Mouse (Mus musculus) neural tube, embryonic 15.5 days (tissue): Measurements from ENCODE around the gene Lrrc10b. TPM values are rescaled to one million over a fixed set of nuclear protein-coding genes. Genes with fewer than 3 reads are reported as not detected.

Experiments
- ATAC-seq: fragments of 200-750 bp; cut with Nextera tagmentation; 2 replicates; pipeline ENCODE4 v1.8.0; 2017; ENCODE audit warnings: mild to moderate bottlenecking, moderate TSS enrichment, moderate library complexity; ENCODE audit not compliant: low FRiP score
- H3K27ac ChIP-seq: fragments of 300-500 bp; sonication (generic); replicated peaks from 2 replicates; pipeline ENCODE4 v1.5.1; 2015; ENCODE audit warnings: mild to moderate bottlenecking, inconsistent platforms
- H3K27me3 ChIP-seq: fragments of 300-500 bp; sonication (generic); replicated peaks from 2 replicates; pipeline ENCODE4 v1.6.1; 2015; ENCODE audit warnings: inconsistent platforms
- H3K36me3 ChIP-seq: fragments of 300-500 bp; sonication (generic); 2 replicates; pipeline ENCODE4 v1.6.1; 2015; ENCODE audit warnings: inconsistent platforms
- H3K4me1 ChIP-seq: fragments of 300-500 bp; sonication (generic); 2 replicates; pipeline ENCODE4 v1.6.1; 2015; ENCODE audit warnings: inconsistent platforms
- H3K4me2 ChIP-seq: fragments of 300-500 bp; sonication (generic); 2 replicates; pipeline ENCODE4 v1.6.1; 2015; ENCODE audit warnings: inconsistent platforms, mild to moderate bottlenecking, moderate library complexity
- H3K4me3 ChIP-seq: fragments of 300-500 bp; sonication (generic); replicated peaks from 2 replicates; pipeline ENCODE4 v1.5.1; 2015; ENCODE audit warnings: mild to moderate bottlenecking, inconsistent platforms
- H3K9ac ChIP-seq: fragments of 300-500 bp; sonication (generic); replicated peaks from 2 replicates; pipeline ENCODE4 v1.6.1; 2015; ENCODE audit warnings: mild to moderate bottlenecking, inconsistent platforms
- H3K9me3 ChIP-seq: fragments of 300-500 bp; sonication (generic); replicated peaks from 2 replicates; pipeline ENCODE4 v1.6.1; 2016; ENCODE audit warnings: inconsistent platforms
- WGBS: fragments of 180-500 bp; shearing (Covaris S2); methylation state at CpG from one replicate; pipeline ENCODE4 v1.1.7; 2015; ENCODE audit warnings: mixed read lengths; 5-methylcytosine and 5-hydroxymethylcytosine counted together
- polyA plus RNA-seq: library from polyadenylated mRNA; unstranded; fragments of >200 nt; fragmentation: Nextera tagmentation; extraction: Ambion mirVana; gene quantifications from 2 replicates; pipeline ENCODE4 v1.2.1, GENCODE M21; 2015

Lrrc10b gene
- polyA plus RNA-seq, 1 experiment from 2014 or later: 1.1 TPM

DNA sequence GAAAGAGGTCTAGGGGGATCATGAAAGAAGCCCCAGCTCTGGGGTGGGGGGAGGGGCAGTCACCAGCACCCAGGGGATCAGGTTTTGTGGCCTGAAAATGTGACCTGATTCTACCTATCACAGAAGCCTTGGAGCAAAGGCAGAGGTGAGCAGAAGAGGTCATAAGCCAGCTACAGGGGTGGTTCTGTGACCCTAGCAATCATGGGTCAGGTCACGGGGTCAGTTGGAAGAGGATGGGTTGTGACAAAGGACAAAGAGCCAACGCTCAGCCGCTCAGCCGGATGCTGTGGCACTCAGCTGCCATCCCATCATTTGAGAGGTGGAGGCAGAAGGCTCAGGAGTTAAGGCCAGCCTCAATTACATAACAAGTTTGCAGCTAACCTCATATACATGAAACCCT is 7.2 kb upstream of the Lrrc10b start:
- Histone ChIP-seq H3K4me2 (no peak overlapping the region), H3K4me1 (no peaks in the 10 kb centered on the region), H3K36me3 (no peaks in the 10 kb centered on the region), H3K9ac (no peak overlapping the region), H3K4me3 (no peak overlapping the region), H3K27ac (no peak overlapping the region), H3K9me3 (no peaks in the 10 kb centered on the region), H3K27me3 (peaks cover 22% of the 10 kb centered on the region)
- WGBS: 13% methylated on average over 4 of the region's 4 CpGs
- no peak for ATAC-seq

DNA sequence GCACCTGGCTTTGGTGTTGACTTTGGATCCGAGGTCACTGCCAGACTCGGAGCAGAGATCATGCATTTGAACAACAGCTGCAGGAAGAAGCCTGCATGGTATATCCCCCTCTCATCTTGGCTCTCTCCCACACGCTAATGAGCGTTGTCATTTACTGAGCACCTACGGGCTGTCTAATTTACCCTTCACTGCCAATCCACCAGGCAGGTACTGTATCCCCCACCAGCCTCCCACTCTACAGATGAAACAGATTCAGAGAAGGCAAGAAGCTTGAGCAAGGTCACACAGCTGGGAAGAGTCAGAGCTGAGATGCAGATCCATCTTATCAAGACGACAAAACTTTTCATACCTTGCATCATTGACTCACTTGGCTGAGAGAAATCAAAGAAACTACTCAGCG is 4.3 kb upstream of the Lrrc10b start:
- H3K27me3 ChIP-seq: peaks cover 41% of the 10 kb centered on the region

DNA sequence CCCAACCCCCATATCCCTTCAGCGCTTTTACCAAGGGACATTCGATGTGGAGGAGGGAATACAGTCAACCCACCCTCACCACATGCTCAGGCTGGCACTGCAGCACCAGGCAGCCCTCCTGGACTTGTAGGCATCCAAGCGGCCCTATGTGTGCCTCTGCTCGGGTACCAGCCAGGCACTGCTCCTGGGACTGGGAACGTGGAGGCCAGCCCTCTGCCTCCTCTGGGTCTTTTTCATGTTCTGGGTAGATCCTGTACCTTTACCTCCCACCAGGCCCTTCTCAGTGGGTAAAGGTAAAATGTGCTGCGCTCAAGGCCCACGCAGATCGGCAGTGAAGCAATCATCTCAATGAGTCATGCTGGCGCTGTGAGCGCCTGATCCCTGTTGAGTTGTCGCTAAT is 2.6 kb upstream of the Lrrc10b start:
- WGBS: 45% methylated on average over 11 of the region's 11 CpGs
- Histone ChIP-seq H3K4me2 (no peak overlapping the region), H3K9ac (no peak overlapping the region), H3K27me3 (peaks cover 58% of the 10 kb centered on the region), H3K36me3 (no peaks in the 10 kb centered on the region), H3K4me1 (peaks cover 28% of the 10 kb centered on the region), H3K4me3 (no peak overlapping the region), H3K9me3 (no peaks in the 10 kb centered on the region), H3K27ac (no peak overlapping the region)
- ATAC-seq: no peak

More for the DNA sequence above, 4.3 kb upstream of the Lrrc10b start:
- H3K4me3 ChIP-seq: no peak overlapping the region
- H3K9ac ChIP-seq: no peak overlapping the region
- no peaks in the 10 kb centered on the region for H3K36me3 ChIP-seq
- ATAC-seq: no peak
- no peak overlapping the region for H3K27ac ChIP-seq
- no peak overlapping the region for H3K4me2 ChIP-seq
- H3K4me1 ChIP-seq: peaks cover 18% of the 10 kb centered on the region
- H3K9me3 ChIP-seq: no peaks in the 10 kb centered on the region
- WGBS: 46% methylated on average over 7 of the region's 7 CpGs

DNA sequence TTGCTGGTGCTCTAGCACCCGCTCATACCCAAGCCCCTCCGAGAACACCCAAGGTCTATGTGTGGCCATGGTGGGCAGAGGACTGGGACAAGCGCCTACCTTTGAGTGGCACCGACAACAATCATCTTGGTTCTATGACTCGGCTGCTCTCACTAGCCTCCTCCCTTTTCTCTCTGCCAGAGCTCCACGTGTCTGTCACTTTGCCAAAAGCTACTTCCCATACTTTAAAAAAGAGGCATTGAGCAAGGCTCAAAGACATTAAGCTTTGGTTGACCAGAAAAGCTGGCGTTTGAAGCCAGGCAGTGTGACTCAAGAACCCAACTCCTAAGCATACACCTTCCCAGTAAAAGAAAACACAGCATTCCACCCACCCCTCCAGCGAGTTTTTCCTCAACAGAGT is 823 bp upstream of the Lrrc10b start:
- no peak overlapping the region for H3K9ac ChIP-seq
- WGBS: 27% methylated on average over 8 of the region's 8 CpGs
- H3K4me3 ChIP-seq: peak overlapping the region; percentile 45
- no peaks in the 10 kb centered on the region for H3K36me3 ChIP-seq
- H3K4me2 ChIP-seq: peak overlapping the region; percentile 87
- H3K27ac ChIP-seq: no peak overlapping the region
- peak; percentile 11; the same call in 1 of the 2 replicates for ATAC-seq
- H3K27me3 ChIP-seq: peaks cover 66% of the 10 kb centered on the region
- H3K9me3 ChIP-seq: no peaks in the 10 kb centered on the region
- peaks cover 28% of the 10 kb centered on the region for H3K4me1 ChIP-seq

DNA sequence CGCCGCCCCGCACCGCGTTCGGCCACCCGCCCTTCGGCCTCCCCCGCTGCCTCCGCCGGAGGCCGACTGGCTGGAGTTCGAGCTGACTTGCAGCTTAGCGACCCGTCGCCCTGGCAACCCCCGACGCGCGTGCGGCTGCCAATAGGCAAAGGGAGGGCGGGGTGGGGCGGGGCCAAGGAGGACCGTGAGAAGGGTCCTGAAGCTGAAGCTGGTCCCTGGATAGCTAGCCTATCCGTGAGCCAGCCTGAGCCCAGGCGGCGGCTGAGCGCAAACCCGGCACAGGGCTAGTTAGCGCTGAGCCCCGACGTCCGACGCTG is 169 bp upstream of the Lrrc10b start:
- Histone ChIP-seq H3K27ac (peak overlapping the region; percentile 30; the same call in 1 of the 2 replicates), H3K27me3 (peaks cover 64% of the 10 kb centered on the region), H3K4me1 (peaks cover 28% of the 10 kb centered on the region), H3K9me3 (no peaks in the 10 kb centered on the region), H3K4me3 (peak overlapping the region; percentile 45), H3K4me2 (peak overlapping the region; percentile 87), H3K9ac (peak overlapping the region; percentile 40), H3K36me3 (no peaks in the 10 kb centered on the region)
- peak; percentile 90 for ATAC-seq
- WGBS: under 1% methylated on average over 34 of the region's 34 CpGs

DNA sequence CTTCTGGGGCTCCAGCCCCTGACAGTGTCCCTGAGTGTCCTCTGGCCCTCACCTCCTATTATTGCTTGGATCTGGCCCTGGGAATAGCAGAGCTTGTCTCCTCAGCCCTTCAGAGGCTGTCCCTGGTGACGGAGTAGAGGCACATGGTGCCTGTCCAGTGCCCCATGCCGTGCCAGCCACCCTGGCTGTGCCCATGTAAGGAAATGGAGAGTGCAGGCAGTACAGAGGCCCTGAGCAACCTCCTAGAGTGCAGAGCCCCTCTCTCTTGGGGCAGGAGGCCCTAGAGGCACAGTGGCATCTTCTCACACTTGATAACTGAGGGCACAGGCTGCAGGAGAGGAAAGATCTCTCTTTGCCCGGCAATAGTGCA is 1.9 kb downstream of the Lrrc10b start:
- 80% methylated on average over 3 of the region's 3 CpGs for WGBS
- Histone ChIP-seq H3K9ac (no peak overlapping the region), H3K36me3 (no peaks in the 10 kb centered on the region), H3K4me3 (0 out of 2 replicates have a peak overlapping the region, but pooled peaks have one; percentile 1), H3K27me3 (peaks cover 54% of the 10 kb centered on the region), H3K27ac (no peak overlapping the region), H3K4me2 (peak overlapping the region; percentile 87; the same call in 1 of the 2 replicates), H3K4me1 (peaks cover 28% of the 10 kb centered on the region), H3K9me3 (no peaks in the 10 kb centered on the region)
- ATAC-seq: no peak

DNA sequence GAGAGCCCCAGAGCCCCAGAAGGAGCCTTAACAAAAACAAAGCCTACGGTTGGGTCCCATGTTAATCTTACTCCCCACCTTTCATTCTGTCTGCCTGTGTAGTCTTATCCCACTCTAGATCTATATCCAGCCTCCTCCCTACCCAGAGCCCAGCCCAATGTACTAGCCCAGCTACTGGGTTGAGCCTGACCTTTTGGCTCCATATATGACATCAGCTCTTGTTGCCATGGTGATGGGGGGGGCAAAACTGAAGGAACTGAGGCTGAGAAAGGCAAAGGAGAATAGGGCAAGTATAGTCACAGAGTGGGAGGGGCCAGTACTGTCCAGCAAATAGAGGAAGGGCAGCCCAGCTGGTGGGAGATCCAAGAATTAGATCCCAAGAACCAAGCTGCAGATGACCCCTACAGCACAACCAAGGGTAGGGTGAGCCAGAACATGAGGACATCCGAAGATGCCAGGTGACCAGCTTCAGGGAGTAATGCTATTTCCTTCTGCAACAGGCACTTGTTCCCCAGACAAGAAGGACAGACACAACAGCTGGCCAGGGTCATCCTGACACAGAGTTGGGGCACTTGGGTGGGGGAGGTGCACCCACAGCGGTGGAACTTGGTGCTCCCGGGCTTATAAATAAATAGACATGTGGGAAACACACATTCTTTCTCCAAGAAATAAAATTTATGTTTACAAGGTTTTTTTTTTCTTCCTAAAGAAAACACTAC is 2.4 kb downstream of the Lrrc10b start:
- Histone ChIP-seq H3K4me1 (peaks cover 28% of the 10 kb centered on the region), H3K27ac (no peak overlapping the region), H3K9me3 (no peaks in the 10 kb centered on the region), H3K4me3 (no peak overlapping the region), H3K27me3 (peaks cover 51% of the 10 kb centered on the region), H3K9ac (no peak overlapping the region), H3K4me2 (peak overlapping the region; percentile 87; the same call in 1 of the 2 replicates), H3K36me3 (no peaks in the 10 kb centered on the region)
- 70% methylated on average over 4 of the region's 4 CpGs for whole genome bisulfite sequencing
- ATAC-seq: no peak

DNA sequence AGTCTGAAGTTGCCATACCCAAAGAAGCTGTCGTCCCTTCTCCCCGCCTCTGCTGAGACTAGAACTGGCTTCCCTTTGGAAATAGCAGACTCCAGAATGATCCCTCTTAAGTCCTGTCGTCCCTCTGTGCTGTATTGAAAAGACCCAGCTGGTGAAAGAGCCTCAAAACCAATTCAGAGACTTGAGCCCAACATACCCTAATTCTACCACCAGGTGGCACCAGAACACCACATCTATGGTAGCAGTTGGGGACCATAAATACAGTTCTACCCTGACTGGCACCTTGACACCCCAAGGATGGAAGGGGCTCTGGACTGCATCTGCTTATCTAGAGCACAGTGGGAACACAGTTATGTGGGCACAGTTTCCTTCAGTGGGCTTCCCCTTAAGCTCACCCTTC is 7.6 kb downstream of the Lrrc10b start:
- Histone ChIP-seq H3K9me3 (no peaks in the 10 kb centered on the region), H3K27me3 (peaks cover 9% of the 10 kb centered on the region), H3K36me3 (peaks cover 35% of the 10 kb centered on the region), H3K27ac (no peak overlapping the region), H3K9ac (no peak overlapping the region), H3K4me2 (no peak overlapping the region), H3K4me1 (no peaks in the 10 kb centered on the region), H3K4me3 (no peak overlapping the region)
- 5% methylated on average over 3 of the region's 3 CpGs for WGBS
- peak; percentile 40 for ATAC-seq

DNA sequence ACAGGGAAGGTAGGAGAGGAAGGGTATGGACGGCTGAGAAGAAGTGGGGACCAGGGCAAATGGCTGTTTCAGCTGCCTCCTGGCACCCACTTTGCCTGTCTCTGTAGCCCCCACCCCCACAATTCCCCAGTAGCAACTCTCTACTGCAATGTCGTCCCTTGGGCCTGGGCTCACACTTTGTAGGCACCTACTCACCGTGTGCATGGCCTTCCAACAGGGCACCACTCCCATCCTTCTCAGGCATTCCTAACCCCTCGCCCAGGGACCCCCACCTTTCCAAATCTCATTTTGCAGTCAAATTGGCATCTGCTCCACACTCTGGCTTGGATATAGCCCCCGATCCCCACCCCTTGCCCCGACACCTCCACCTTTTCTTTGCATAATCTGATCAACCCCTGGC is 8.1 kb downstream of the Lrrc10b start:
- Histone ChIP-seq H3K4me3 (no peak overlapping the region), H3K9ac (no peak overlapping the region), H3K36me3 (peaks cover 40% of the 10 kb centered on the region), H3K9me3 (no peaks in the 10 kb centered on the region), H3K4me2 (no peak overlapping the region), H3K27ac (no peak overlapping the region), H3K27me3 (0 out of 2 replicates have a peak, but pooled peaks cover 4% of the 10 kb centered on the region), H3K4me1 (no peaks in the 10 kb centered on the region)
- WGBS: 81% methylated on average over 6 of the region's 6 CpGs
- ATAC-seq: no peak

DNA sequence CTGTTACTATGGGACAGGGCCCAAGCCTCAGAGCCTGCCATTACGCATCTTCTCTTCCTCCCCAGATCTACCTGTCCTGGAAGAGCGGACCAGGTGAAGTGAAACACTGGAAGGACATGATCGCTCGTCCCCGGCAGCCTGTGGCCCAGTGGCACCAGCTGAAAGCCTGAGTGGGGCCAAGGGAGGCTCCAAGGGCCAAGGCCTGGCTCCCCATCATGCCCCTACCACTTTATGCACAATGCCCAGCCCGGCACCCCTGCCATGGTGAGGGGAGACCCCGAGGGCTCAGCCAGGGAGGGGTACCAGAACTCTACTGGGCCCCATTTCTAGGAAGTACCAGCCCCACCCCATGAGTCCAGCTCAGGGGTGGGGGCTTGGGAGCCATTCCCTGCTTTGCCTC is 9.0 kb downstream of the Lrrc10b start:
- H3K9ac ChIP-seq: no peak overlapping the region
- H3K4me1 ChIP-seq: no peaks in the 10 kb centered on the region
- no peak overlapping the region for H3K4me3 ChIP-seq
- 0 out of 2 replicates have a peak, but pooled peaks cover 4% of the 10 kb centered on the region for H3K27me3 ChIP-seq
- H3K4me2 ChIP-seq: no peak overlapping the region
- no peaks in the 10 kb centered on the region for H3K9me3 ChIP-seq
- no peak overlapping the region for H3K27ac ChIP-seq
- no peak for ATAC-seq
- H3K36me3 ChIP-seq: peaks cover 49% of the 10 kb centered on the region
- 93% methylated on average over 7 of the region's 7 CpGs for WGBS

DNA sequence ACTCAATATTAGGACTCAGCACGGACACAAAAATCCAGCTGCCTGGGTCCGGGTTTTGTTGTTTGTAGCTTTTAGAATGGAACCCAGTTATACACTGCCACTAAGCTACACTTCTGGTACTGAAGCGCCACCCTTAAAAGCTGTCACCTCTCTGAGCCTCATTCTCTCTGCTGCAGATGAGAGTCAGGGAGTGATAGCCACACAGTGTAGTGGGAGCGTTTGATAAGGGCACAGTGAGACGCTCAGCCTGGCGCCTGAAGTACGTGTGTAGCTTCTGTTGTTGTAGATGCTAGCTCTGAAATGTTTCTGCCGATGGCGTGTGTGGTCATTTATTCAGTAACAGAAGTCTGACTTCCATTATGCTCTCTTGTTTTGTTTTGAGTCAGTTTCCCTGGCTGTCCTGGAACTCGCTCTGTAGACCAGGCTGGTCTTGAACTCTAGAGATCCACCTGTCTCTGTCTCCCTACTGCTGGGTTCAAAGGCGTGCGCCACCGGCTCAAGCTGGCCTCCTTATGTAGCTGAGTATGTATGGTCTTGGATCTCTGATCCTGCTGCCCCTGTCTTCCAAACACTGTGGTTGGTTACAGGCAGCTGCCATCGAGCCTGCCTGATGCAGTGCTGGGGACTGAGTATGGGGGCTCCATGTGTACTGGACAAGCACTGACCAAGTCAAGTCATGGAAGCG is 12.4 kb downstream of the Lrrc10b start:
- Histone ChIP-seq H3K4me1 (no peaks in the 10 kb centered on the region), H3K27ac (no peak overlapping the region), H3K27me3 (no peaks in the 10 kb centered on the region), H3K9me3 (no peaks in the 10 kb centered on the region), H3K36me3 (peaks cover 73% of the 10 kb centered on the region), H3K4me2 (no peak overlapping the region), H3K9ac (no peak overlapping the region), H3K4me3 (no peak overlapping the region)
- no peak for ATAC-seq
- 94% methylated on average over 15 of the region's 15 CpGs for WGBS

DNA sequence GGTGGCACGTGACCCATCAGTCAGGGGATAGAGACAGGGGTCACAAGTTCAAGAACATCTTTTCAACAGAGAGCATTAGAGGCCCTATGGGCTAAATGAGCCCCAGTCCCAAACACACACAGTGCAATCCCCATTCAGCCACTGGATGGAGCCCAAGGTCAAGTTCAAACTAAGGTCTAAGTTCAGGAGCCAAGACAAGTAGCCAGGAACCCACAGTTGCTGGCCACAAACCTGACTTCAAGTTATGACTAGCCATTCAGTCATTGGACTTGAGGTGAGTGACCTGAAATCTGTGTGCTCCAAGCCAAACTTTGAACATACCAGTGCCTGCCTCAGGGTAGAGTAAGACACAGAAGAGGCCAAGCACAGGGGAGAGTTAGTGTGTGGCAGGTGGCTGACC is 19.8 kb downstream of the Lrrc10b start:
- Histone ChIP-seq H3K9me3 (no peaks in the 10 kb centered on the region), H3K36me3 (peaks cover 25% of the 10 kb centered on the region; the same call in 1 of the 2 replicates), H3K4me1 (no peaks in the 10 kb centered on the region), H3K9ac (no peak overlapping the region), H3K27ac (no peak overlapping the region), H3K27me3 (no peaks in the 10 kb centered on the region), H3K4me3 (no peak overlapping the region), H3K4me2 (no peak overlapping the region)
- 76% methylated on average over 1 of the region's 1 CpGs for WGBS
- no peak for ATAC-seq
